Mouse (Mus musculus): Measurements from ENCODE around the gene Tfpi2. TPM values are rescaled to one million over a fixed set of nuclear protein-coding genes. Genes with fewer than 3 reads are reported as not detected.

Tfpi2 gene
- polyA plus RNA-seq (2015; fragmentation: Nextera tagmentation; extraction: Ambion mirVana) = 3.2 TPM in 2 replicates

DNA sequence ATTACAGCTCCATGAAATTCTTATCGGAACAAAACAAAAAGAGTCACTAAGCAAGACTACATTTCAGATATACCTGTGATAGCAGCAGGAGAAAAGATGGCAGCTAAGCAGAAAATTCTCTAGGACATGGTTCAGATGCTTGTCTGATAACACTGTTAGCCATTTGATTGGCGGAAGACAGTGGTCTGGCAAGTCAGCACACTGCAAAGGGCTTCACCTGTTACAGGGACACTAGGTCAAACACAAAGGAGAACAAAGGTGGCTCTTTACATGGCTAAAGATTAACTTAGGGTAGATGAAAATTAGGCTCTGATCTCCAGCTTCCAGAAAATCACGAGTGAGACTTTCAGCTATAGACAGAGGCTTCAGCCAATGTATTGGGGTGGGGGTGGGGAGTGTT lies at the start of gene Tfpi2:
Gene Tfpi2, minus strand, starts transcription at position 170 of the 400 bp plus-strand sequence.
- peak; percentile 66; the same call in 1 of the 2 replicates for ATAC-seq (replicated peaks; ENCODE audit: low FRiP score)

GRCm38 (mm10) chr6:4030956-4031355 lies 42.2 kb upstream of the Tfpi2 start:
- Histone ChIP-seq H3K36me3 (no peaks in the 10 kb centered on the region), H3K27ac (no peak overlapping the region), H3K4me1 (no peaks in the 10 kb centered on the region), H3K27me3 (no peaks in the 10 kb centered on the region), H3K9ac (no peak overlapping the region), H3K9me3 (replicated peaks) (no peaks in the 10 kb centered on the region), H3K4me2 (no peak overlapping the region), H3K4me3 (replicated peaks) (no peak overlapping the region)
- no peak for ATAC-seq (replicated peaks; ENCODE audit: low FRiP score)
- WGBS = 82% methylated on average over 3 of the region's 3 CpGs

More for the DNA sequence above, at the start of gene Tfpi2:
- H3K4me2 ChIP-seq = no peak within 1 kb of the TSS
- no peaks in the 10 kb centered on the region for H3K27me3 ChIP-seq
- H3K9ac ChIP-seq = no peak within 1 kb of the TSS
- WGBS = 73% methylated on average over 3 of the region's 3 CpGs
- H3K36me3 ChIP-seq = no peaks in the 10 kb centered on the region
- no peaks in the 10 kb centered on the region for H3K9me3 ChIP-seq (replicated peaks)
- peak within 1 kb of the TSS; percentile 32; the same call in 1 of the 2 replicates for H3K27ac ChIP-seq
- H3K4me1 ChIP-seq = no peaks in the 10 kb centered on the region
- H3K4me3 ChIP-seq (replicated peaks) = no peak within 1 kb of the TSS

DNA sequence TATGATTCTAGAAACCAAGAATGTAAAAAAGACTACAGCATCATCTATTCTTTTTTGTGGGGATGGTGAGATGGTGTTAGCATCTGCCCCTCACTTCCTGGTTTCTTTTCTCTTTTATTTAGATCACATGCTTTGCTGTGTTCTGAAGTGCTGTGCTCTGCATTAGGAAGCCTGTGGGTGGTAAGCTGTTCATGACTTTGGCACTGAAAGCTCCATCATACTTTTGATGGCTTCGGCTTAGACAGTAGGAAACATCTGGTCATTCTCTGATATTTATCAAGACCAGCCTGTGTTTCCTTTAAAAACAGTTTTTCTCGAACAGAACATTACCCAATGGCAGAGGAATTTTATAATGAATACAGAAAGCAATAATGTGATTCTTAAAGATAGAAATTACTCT lies 37.6 kb upstream of the Tfpi2 start:
- Histone ChIP-seq H3K27me3 (no peaks in the 10 kb centered on the region), H3K4me2 (no peak overlapping the region), H3K4me1 (no peaks in the 10 kb centered on the region), H3K9me3 (replicated peaks) (no peaks in the 10 kb centered on the region), H3K4me3 (replicated peaks) (no peak overlapping the region), H3K27ac (no peak overlapping the region), H3K9ac (no peak overlapping the region), H3K36me3 (no peaks in the 10 kb centered on the region)
- 57% methylated on average over 2 of the region's 2 CpGs for WGBS
- no peak for ATAC-seq (replicated peaks; ENCODE audit: low FRiP score)

- Histone ChIP-seq H3K9me3 (replicated peaks) (no peaks in the 10 kb centered on the region), H3K4me3 (replicated peaks) (no peak overlapping the region), H3K9ac (no peak overlapping the region), H3K4me2 (no peak overlapping the region), H3K4me1 (no peaks in the 10 kb centered on the region), H3K27ac (no peak overlapping the region), H3K27me3 (no peaks in the 10 kb centered on the region), H3K36me3 (no peaks in the 10 kb centered on the region)
- 30% methylated on average over 1 of the region's 1 CpGs for WGBS
- ATAC-seq (replicated peaks; ENCODE audit: low FRiP score) = no peak
Observed at GRCm38 (mm10) chr6:4022645-4023044, 33.9 kb upstream of the Tfpi2 start.

- Histone ChIP-seq H3K4me2 (no peak overlapping the region), H3K4me1 (no peaks in the 10 kb centered on the region), H3K4me3 (replicated peaks) (no peak overlapping the region), H3K9me3 (replicated peaks) (no peaks in the 10 kb centered on the region), H3K9ac (no peak overlapping the region), H3K27me3 (no peaks in the 10 kb centered on the region), H3K27ac (no peak overlapping the region), H3K36me3 (no peaks in the 10 kb centered on the region)
- no peak; the same call in 1 of the 2 replicates for ATAC-seq (replicated peaks; ENCODE audit: low FRiP score)
Observed at GRCm38 (mm10) chr6:4009548-4009947, 20.8 kb upstream of the Tfpi2 start.

DNA sequence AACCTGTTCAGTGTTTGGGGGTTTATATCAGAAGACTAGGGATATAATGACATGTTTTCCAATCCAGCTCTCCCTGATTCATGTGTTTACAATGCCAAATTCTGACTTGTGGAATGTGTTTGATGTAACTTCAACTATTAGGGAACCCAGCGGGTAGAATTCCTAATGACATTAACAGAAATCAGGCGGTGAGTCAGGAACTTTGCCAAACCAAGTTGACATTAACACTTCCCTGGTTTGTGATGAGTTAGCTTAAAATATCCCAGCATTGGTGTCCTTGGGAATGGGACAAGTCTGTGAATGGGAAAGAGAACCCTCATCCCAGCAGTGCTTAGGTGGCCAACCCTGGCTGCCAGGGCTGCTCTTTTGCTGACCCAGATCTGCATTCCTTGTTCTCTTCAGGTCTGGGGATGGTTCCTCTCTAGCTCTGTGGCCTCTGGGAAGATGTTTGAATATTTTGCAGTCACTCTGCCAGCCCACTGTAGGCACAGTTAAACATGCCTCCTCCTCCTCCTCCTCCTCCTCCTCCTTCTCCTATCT lies 19.9 kb upstream of the Tfpi2 start:
- Histone ChIP-seq H3K4me2 (no peak overlapping the region), H3K27ac (no peak overlapping the region), H3K9me3 (replicated peaks) (no peaks in the 10 kb centered on the region), H3K4me1 (no peaks in the 10 kb centered on the region), H3K4me3 (replicated peaks) (no peak overlapping the region), H3K27me3 (no peaks in the 10 kb centered on the region), H3K9ac (no peak overlapping the region), H3K36me3 (no peaks in the 10 kb centered on the region)
- no peak for ATAC-seq (replicated peaks; ENCODE audit: low FRiP score)
- WGBS = 82% methylated on average over 2 of the region's 2 CpGs

GRCm38 (mm10) chr6:4004808-4005207 lies 16.1 kb upstream of the Tfpi2 start:
- 60% methylated on average over 2 of the region's 2 CpGs for WGBS
- no peak overlapping the region for H3K27ac ChIP-seq
- H3K9ac ChIP-seq = no peak overlapping the region; the same call in 1 of the 2 replicates

GRCm38 (mm10) chr6:4003890-4004306 lies 15.2 kb upstream of the Tfpi2 start, which contains the start of gene Gng11:
Gene Gng11, plus strand, starts transcription at chr6:4003904.
- Histone ChIP-seq H3K27me3 (no peaks in the 10 kb centered on the region), H3K9ac (peak within 1 kb of the TSS; percentile 61), H3K9me3 (replicated peaks) (no peaks in the 10 kb centered on the region), H3K4me2 (peak within 1 kb of the TSS; percentile 79), H3K4me3 (replicated peaks) (peak within 1 kb of the TSS; percentile 56), H3K36me3 (no peaks in the 10 kb centered on the region), H3K4me1 (0 out of 2 replicates have a peak, but pooled peaks cover 3% of the 10 kb centered on the region), H3K27ac (peak within 1 kb of the TSS; percentile 93)
- peak; percentile 93 for ATAC-seq (replicated peaks; ENCODE audit: low FRiP score)
- 0% methylated on average over 19 of the region's 19 CpGs for WGBS

More at GRCm38 (mm10) chr6:4004808-4005207, 16.1 kb upstream of the Tfpi2 start:
- no peaks in the 10 kb centered on the region for H3K36me3 ChIP-seq
- peak overlapping the region; percentile 79 for H3K4me2 ChIP-seq
- no peaks in the 10 kb centered on the region for H3K9me3 ChIP-seq (replicated peaks)
- ATAC-seq (replicated peaks; ENCODE audit: low FRiP score) = no peak
- H3K27me3 ChIP-seq = no peaks in the 10 kb centered on the region
- 0 out of 2 replicates have a peak, but pooled peaks cover 3% of the 10 kb centered on the region for H3K4me1 ChIP-seq
- peak overlapping the region; percentile 56 for H3K4me3 ChIP-seq (replicated peaks)

DNA sequence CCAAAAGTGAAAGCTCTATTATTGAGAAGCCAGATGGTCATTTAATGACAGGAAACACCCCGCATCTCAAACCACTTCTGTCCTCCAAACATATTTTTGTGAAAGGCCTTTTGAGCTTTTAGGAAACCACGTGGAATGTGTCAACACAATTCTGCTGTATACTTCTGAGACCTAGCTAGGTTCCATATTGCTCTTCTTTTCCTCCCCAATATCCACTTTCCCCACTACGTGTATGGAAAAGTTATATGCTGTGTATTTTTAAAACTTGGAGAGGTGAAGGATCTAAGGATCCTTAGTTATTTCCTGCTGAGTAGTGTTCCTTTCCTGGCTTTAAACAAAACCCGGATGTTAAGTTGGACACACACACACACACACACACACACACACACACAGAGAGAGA lies 14.7 kb upstream of the Tfpi2 start:
- H3K9ac ChIP-seq = no peak overlapping the region
- peak; percentile 37 for ATAC-seq (replicated peaks; ENCODE audit: low FRiP score)
- no peaks in the 10 kb centered on the region for H3K27me3 ChIP-seq
- peak overlapping the region; percentile 56 for H3K4me3 ChIP-seq (replicated peaks)
- H3K36me3 ChIP-seq = no peaks in the 10 kb centered on the region
- 37% methylated on average over 4 of the region's 4 CpGs for WGBS
- 0 out of 2 replicates have a peak, but pooled peaks cover 3% of the 10 kb centered on the region for H3K4me1 ChIP-seq
- peak overlapping the region; percentile 79 for H3K4me2 ChIP-seq
- H3K9me3 ChIP-seq (replicated peaks) = no peaks in the 10 kb centered on the region
- peak overlapping the region; percentile 55 for H3K27ac ChIP-seq

DNA sequence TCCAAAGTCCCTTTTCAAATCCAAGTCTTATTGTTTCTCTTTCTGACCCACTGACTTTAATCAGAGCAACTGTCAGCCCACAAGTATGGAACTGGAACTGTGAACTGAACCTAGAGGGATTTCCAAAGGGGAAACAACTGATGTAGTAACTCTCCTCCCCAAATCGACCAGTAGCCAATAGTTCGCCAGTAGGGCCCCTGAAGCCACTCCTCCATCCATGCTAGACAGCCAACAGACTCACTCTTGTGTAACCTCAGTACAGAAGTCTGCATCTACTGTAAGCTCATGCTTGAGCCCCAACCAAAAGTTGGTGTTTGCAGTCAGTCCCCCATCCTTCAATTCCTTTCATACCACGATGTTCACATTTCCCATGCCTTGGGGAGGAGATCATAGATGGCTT lies 12.0 kb upstream of the Tfpi2 start:
- Histone ChIP-seq H3K4me3 (replicated peaks) (no peak overlapping the region), H3K36me3 (no peaks in the 10 kb centered on the region), H3K27ac (no peak overlapping the region), H3K9ac (no peak overlapping the region), H3K4me2 (no peak overlapping the region), H3K27me3 (no peaks in the 10 kb centered on the region), H3K9me3 (replicated peaks) (no peaks in the 10 kb centered on the region), H3K4me1 (0 out of 2 replicates have a peak, but pooled peaks cover 3% of the 10 kb centered on the region)
- ATAC-seq (replicated peaks; ENCODE audit: low FRiP score) = no peak
- WGBS = 87% methylated on average over 3 of the region's 3 CpGs

GRCm38 (mm10) chr6:3999296-3999695 lies 10.6 kb upstream of the Tfpi2 start:
- Histone ChIP-seq H3K4me3 (replicated peaks) (no peak overlapping the region), H3K4me2 (no peak overlapping the region), H3K9me3 (replicated peaks) (no peaks in the 10 kb centered on the region), H3K36me3 (no peaks in the 10 kb centered on the region), H3K27me3 (no peaks in the 10 kb centered on the region), H3K27ac (no peak overlapping the region), H3K4me1 (0 out of 2 replicates have a peak, but pooled peaks cover 3% of the 10 kb centered on the region), H3K9ac (no peak overlapping the region)
- 66% methylated on average over 6 of the region's 6 CpGs for WGBS
- ATAC-seq (replicated peaks; ENCODE audit: low FRiP score) = no peak

DNA sequence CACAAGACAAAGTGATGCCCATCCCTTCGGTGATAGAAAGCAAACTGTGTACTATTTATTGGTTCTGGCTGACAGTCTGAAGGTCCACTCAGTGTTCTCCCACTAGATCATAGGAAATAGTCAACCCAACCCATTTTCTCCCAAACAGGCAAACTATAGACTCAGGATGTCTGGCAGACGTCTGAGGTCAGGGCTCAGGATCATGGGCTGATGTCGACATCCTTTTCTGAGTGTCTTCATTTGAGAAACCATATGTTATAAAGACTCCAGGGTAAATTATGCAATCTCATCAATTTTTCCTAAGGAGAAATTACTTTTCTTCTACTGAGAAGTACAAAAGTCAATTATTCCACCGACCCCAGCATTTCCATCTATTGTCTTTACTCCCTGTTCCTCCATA lies 9.4 kb upstream of the Tfpi2 start:
- Histone ChIP-seq H3K9me3 (replicated peaks) (no peaks in the 10 kb centered on the region), H3K4me1 (0 out of 2 replicates have a peak, but pooled peaks cover 3% of the 10 kb centered on the region), H3K27me3 (no peaks in the 10 kb centered on the region), H3K36me3 (no peaks in the 10 kb centered on the region), H3K4me2 (no peak overlapping the region), H3K9ac (no peak overlapping the region), H3K27ac (no peak overlapping the region), H3K4me3 (replicated peaks) (no peak overlapping the region)
- ATAC-seq (replicated peaks; ENCODE audit: low FRiP score) = no peak
- 72% methylated on average over 4 of the region's 4 CpGs for WGBS

- H3K27ac ChIP-seq = no peak within 1 kb of the TSS
- no peak for ATAC-seq (replicated peaks; ENCODE audit: low FRiP score)
- 86% methylated on average over 6 of the region's 6 CpGs for WGBS
- H3K36me3 ChIP-seq = no peaks in the 10 kb centered on the region
- no peak within 1 kb of the TSS for H3K9ac ChIP-seq
- no peaks in the 10 kb centered on the region for H3K4me1 ChIP-seq
- no peaks in the 10 kb centered on the region for H3K9me3 ChIP-seq (replicated peaks)
- no peaks in the 10 kb centered on the region for H3K27me3 ChIP-seq
- no peak within 1 kb of the TSS for H3K4me2 ChIP-seq
- no peak within 1 kb of the TSS for H3K4me3 ChIP-seq (replicated peaks)
Observed at GRCm38 (mm10) chr6:3993492-3993891, 4.8 kb upstream of the Tfpi2 start, which contains the start of gene Gngt1. Gene Gngt1, plus strand, starts transcription at chr6:3993792.

Data from kidney, embryonic 15.5 days (tissue).